Mouse (Mus musculus): ENCODE data around the gene Dcaf15. TPM values are rescaled to one million over a fixed set of nuclear protein-coding genes. Genes with fewer than 3 reads are reported as not detected.

Gene Dcaf15
- 18.7 and 19.4 TPM in 2 replicates for polyA plus RNA-seq (2016; fragmentation: Nextera tagmentation; extraction: Ambion mirVana)

DNA sequence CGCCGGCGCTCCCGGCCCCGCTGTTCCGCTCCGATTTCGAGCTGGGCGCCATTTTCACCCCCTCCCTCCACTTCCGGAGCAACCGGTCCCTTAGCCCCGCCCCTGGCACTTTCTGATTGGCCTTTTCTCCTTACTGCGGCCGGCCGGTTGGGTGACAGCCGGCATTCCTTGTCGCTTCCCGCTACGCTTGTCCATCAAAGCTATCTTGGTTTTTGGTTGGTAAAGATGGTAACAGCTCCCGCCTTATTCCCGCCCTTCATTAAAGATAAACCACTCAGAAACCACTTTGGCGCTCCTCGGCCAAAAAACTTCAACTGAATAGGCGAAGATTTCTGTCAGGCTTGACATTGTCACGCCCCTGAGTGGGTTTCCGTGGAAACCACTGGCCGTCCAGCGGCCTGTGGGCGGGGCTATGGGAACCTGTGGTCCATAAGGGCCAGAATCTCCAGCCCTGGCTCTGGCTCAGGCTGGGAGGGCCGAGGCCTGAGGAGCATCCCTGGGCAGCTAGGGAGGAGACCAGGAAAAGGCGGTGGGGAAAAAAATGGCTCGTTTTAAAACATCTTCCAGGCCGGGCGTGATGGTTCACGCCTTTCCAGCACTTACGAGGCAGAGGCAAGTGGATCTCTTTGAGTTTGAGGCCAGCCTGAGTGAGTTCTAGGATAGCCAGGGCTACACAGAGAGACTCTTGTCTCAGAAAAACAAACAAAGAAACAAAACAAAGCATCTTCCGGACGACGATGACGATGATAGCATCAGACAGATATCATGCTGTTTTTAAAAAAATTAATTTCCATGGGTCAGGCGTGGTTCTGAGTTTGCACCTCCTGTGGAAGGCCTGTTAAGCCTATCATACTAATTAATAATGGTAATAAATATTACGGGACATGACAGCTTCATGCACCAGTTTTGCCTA is at the start of gene Dcaf15:
Gene Dcaf15, minus strand, starts transcription at position 72 of the 913 bp plus-strand sequence.
- WGBS, result 6% methylated on average over 42 of the region's 42 CpGs
- H3K4me1 ChIP-seq, result peaks cover 38% of the 10 kb centered on the region
- peak within 1 kb of the TSS; percentile 86 for H3K4me2 ChIP-seq
- peak within 1 kb of the TSS; percentile 74 for H3K4me3 ChIP-seq (replicated peaks)
- no peaks in the 10 kb centered on the region for H3K27me3 ChIP-seq
- ATAC-seq (ENCODE audit: low FRiP score), result peak; percentile 96
- H3K36me3 ChIP-seq (replicated peaks), result peaks cover 21% of the 10 kb centered on the region
- H3K9me3 ChIP-seq, result 0 out of 2 replicates have a peak, but pooled peaks cover 4% of the 10 kb centered on the region
- peak within 1 kb of the TSS; percentile 93 for H3K27ac ChIP-seq
- H3K9ac ChIP-seq, result peak within 1 kb of the TSS; percentile 80

DNA sequence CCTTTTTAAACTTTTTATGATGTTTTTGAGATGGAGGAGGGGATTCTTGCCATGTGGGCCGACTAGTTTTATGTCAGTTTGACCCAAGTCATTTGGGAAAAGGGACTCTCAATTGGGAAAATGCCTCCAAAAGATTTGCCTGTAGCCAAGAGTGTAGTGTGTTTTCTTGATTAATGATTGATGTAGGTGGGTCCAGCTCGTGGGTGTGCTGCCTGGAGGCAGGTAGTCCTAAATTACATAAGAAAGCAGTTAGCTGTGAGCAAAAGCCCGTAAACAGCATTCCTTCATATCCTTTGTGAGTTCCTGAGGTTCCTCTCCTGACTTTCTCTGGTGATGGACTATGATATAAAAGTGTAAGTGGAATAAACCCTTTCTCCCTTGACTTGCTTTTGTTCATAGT is 44.6 kb upstream of the Dcaf15 start:
- Histone ChIP-seq H3K27ac (no peak overlapping the region), H3K4me1 (peaks cover 24% of the 10 kb centered on the region), H3K4me3 (replicated peaks) (no peak overlapping the region), H3K36me3 (replicated peaks) (peaks cover 10% of the 10 kb centered on the region), H3K9me3 (no peaks in the 10 kb centered on the region), H3K27me3 (no peaks in the 10 kb centered on the region; the same call in 1 of the 2 replicates), H3K4me2 (no peak overlapping the region), H3K9ac (no peak overlapping the region)
- 83% methylated on average over 3 of the region's 3 CpGs for WGBS
- no peak for ATAC-seq (ENCODE audit: low FRiP score)

DNA sequence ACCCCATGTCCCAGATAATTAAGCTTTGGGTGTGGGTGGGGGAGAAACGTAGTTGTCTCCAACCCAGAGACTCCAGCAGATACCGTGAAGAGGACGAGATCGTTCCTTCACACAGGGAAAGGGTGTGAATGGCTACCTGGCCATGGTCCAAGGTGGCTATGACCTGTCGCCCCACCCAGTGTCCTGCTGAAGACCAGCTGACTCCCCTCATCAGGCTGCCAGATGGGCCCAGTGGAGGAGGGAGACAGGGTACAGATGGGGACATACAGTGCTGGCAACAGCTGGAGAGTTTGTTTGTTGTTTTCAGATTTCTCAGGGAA is 43.9 kb upstream of the Dcaf15 start:
- Histone ChIP-seq H3K27me3 (no peaks in the 10 kb centered on the region; the same call in 1 of the 2 replicates), H3K9ac (no peak overlapping the region), H3K9me3 (no peaks in the 10 kb centered on the region), H3K4me2 (peak overlapping the region; percentile 91), H3K4me1 (peaks cover 24% of the 10 kb centered on the region), H3K27ac (no peak overlapping the region), H3K4me3 (replicated peaks) (no peak overlapping the region), H3K36me3 (replicated peaks) (peaks cover 17% of the 10 kb centered on the region)
- peak; percentile 20; the same call in 1 of the 2 replicates for ATAC-seq (ENCODE audit: low FRiP score)
- 91% methylated on average over 5 of the region's 5 CpGs for WGBS

DNA sequence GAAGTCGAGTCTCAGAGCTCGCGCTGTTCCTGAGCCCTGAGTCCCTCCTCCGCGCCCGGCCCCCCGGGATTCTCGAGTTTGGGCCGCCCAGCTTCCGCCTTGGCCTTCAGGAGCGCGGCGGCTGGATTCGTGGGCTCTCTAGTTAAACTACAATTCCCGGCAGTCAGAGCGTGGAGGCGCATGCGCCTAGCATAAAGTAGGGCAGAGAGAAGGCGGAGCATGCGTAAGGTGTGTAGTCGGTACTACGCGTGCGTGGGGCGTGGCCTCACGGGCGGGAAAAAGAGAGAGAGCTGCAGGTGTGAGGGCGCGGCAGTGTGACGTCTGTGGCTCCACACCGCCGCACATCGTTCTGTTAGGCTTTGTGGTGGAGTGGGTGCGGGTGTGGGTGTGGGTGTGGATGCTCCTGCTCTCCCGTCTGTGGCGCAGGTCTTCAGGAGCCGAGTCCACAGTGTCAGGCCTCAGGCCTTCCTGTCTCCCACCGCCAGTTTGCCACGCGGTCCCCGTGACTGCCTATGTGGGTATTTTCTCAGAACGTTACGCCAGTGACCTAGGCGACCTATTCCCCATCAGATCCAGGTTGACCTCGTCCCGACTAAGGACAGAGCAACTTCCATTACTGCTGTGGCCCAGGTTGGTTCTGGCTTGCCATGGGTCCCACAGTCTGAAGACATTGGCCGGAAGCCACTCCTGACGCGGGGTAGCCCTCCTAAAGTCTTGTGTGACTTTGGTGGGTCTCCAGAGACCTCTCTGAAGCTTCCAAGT is 43.4 kb upstream of the Dcaf15 start, which contains the start of the genes Cc2d1a and 4930432K21Rik:
Gene Cc2d1a, minus strand, starts transcription at position 168 of the 762 bp plus-strand sequence.
Gene 4930432K21Rik, plus strand, starts transcription at position 257 of the 762 bp plus-strand sequence.
- Histone ChIP-seq H3K9me3 (no peaks in the 10 kb centered on the region), H3K27ac (no peak within 1 kb of the TSS), H3K9ac (peak within 1 kb of the TSS; percentile 74), H3K4me3 (replicated peaks) (peak within 1 kb of the TSS; percentile 74), H3K27me3 (no peaks in the 10 kb centered on the region; the same call in 1 of the 2 replicates), H3K4me2 (peak within 1 kb of the TSS; percentile 91), H3K4me1 (peaks cover 24% of the 10 kb centered on the region), H3K36me3 (replicated peaks) (peaks cover 23% of the 10 kb centered on the region)
- ATAC-seq (ENCODE audit: low FRiP score), result peak; percentile 95
- WGBS, result 18% methylated on average over 49 of the region's 49 CpGs

DNA sequence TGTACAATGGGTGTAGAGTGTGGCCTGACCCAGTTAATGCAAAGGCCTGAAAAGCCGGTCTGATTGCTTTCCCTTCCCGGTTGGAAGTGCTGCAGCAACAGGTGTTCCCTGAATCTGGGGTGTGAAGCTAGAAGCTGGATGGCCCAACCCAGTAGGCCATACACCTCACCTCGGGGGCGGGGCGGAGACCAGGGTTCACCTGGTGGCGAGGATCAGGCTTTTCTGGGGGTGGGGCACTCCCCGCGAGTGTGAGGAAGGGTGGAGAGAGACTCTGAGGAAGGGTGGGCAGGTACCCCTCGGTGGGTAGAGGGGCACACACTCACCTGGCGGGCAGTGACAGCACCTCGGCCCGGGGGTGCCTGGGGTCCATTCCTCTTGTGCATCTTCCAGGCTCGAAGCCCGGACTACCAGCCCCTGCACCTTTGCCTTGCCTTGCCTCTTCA is 42.8 kb upstream of the Dcaf15 start:
- peak overlapping the region; percentile 74 for H3K9ac ChIP-seq
- H3K4me3 ChIP-seq (replicated peaks), result peak overlapping the region; percentile 74
- H3K4me2 ChIP-seq, result peak overlapping the region; percentile 91
- no peak overlapping the region for H3K27ac ChIP-seq
- WGBS, result 4% methylated on average over 14 of the region's 14 CpGs
- H3K4me1 ChIP-seq, result peaks cover 24% of the 10 kb centered on the region
- H3K36me3 ChIP-seq (replicated peaks), result peaks cover 29% of the 10 kb centered on the region
- ATAC-seq (ENCODE audit: low FRiP score), result peak; percentile 76
- no peaks in the 10 kb centered on the region for H3K9me3 ChIP-seq
- no peaks in the 10 kb centered on the region; the same call in 1 of the 2 replicates for H3K27me3 ChIP-seq

- no peak overlapping the region for H3K27ac ChIP-seq
- H3K9me3 ChIP-seq, result no peaks in the 10 kb centered on the region
- WGBS, result 94% methylated on average over 8 of the region's 8 CpGs
- H3K4me2 ChIP-seq, result no peak overlapping the region
- ATAC-seq (ENCODE audit: low FRiP score), result no peak
- no peak overlapping the region for H3K9ac ChIP-seq
- H3K4me3 ChIP-seq (replicated peaks), result no peak overlapping the region
- no peaks in the 10 kb centered on the region; the same call in 1 of the 2 replicates for H3K27me3 ChIP-seq
- H3K4me1 ChIP-seq, result peaks cover 24% of the 10 kb centered on the region
- H3K36me3 ChIP-seq (replicated peaks), result peaks cover 53% of the 10 kb centered on the region
Measured at GRCm38 (mm10) chr8:84144636-84145245, 40.2 kb upstream of the Dcaf15 start.

- Histone ChIP-seq H3K4me2 (no peak overlapping the region), H3K4me1 (peaks cover under 1% of the 10 kb centered on the region; the same call in 1 of the 2 replicates), H3K4me3 (replicated peaks) (no peak overlapping the region), H3K9me3 (no peaks in the 10 kb centered on the region), H3K27me3 (no peaks in the 10 kb centered on the region), H3K9ac (no peak overlapping the region), H3K36me3 (replicated peaks) (peaks cover 92% of the 10 kb centered on the region), H3K27ac (no peak overlapping the region)
- ATAC-seq (ENCODE audit: low FRiP score), result no peak
- 93% methylated on average over 4 of the region's 4 CpGs for WGBS
Measured at GRCm38 (mm10) chr8:84140838-84141237, 36.3 kb upstream of the Dcaf15 start.

DNA sequence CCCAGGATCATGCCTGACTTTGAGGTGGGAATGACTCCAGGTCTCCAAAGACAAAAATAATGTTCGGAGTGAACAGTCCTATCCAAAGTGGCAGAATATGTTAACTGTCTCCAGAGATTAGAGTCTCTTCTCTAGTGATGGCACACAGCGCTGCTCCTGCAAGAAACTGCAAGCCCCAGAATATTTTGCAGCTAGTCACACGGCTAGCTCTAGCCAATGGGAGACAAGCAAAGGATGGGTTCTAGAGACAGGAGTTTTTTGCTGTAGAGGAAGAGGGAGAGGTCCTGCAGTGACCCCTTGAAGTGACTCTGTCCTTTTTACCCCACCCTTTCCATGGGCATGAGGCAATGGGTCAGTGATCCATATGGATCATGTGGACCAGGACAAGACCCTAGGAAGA is 33.3 kb upstream of the Dcaf15 start:
- Histone ChIP-seq H3K9me3 (no peaks in the 10 kb centered on the region), H3K4me3 (replicated peaks) (no peak overlapping the region), H3K36me3 (replicated peaks) (peaks cover 98% of the 10 kb centered on the region), H3K27ac (no peak overlapping the region), H3K4me2 (no peak overlapping the region), H3K27me3 (no peaks in the 10 kb centered on the region), H3K9ac (no peak overlapping the region), H3K4me1 (no peaks in the 10 kb centered on the region)
- ATAC-seq (ENCODE audit: low FRiP score), result no peak
- 94% methylated on average over 3 of the region's 3 CpGs for WGBS

GRCm38 (mm10) chr8:84132225-84132624 is 27.7 kb upstream of the Dcaf15 start:
- 91% methylated on average over 8 of the region's 8 CpGs for WGBS
- peaks cover 6% of the 10 kb centered on the region; the same call in 1 of the 2 replicates for H3K4me1 ChIP-seq
- H3K27me3 ChIP-seq, result peaks cover 5% of the 10 kb centered on the region; the same call in 1 of the 2 replicates
- no peak overlapping the region for H3K27ac ChIP-seq
- no peak overlapping the region for H3K4me3 ChIP-seq (replicated peaks)
- no peak overlapping the region for H3K9ac ChIP-seq
- no peak overlapping the region for H3K4me2 ChIP-seq
- no peaks in the 10 kb centered on the region for H3K9me3 ChIP-seq
- H3K36me3 ChIP-seq (replicated peaks), result peaks cover 56% of the 10 kb centered on the region
- no peak for ATAC-seq (ENCODE audit: low FRiP score)

- peaks cover 42% of the 10 kb centered on the region for H3K36me3 ChIP-seq (replicated peaks)
- WGBS, result 52% methylated on average over 30 of the region's 30 CpGs
- peaks cover 6% of the 10 kb centered on the region; the same call in 1 of the 2 replicates for H3K4me1 ChIP-seq
- H3K9me3 ChIP-seq, result no peaks in the 10 kb centered on the region
- H3K4me2 ChIP-seq, result no peak overlapping the region
- no peak overlapping the region for H3K4me3 ChIP-seq (replicated peaks)
- no peak for ATAC-seq (ENCODE audit: low FRiP score)
- H3K9ac ChIP-seq, result no peak overlapping the region
- H3K27ac ChIP-seq, result no peak overlapping the region
- peaks cover 5% of the 10 kb centered on the region; the same call in 1 of the 2 replicates for H3K27me3 ChIP-seq
Measured at GRCm38 (mm10) chr8:84130806-84131205, 26.2 kb upstream of the Dcaf15 start.

- ATAC-seq (ENCODE audit: low FRiP score), result no peak
- no peak overlapping the region for H3K9ac ChIP-seq
- peaks cover 5% of the 10 kb centered on the region; the same call in 1 of the 2 replicates for H3K27me3 ChIP-seq
- peaks cover 17% of the 10 kb centered on the region for H3K36me3 ChIP-seq (replicated peaks)
- no peaks in the 10 kb centered on the region for H3K9me3 ChIP-seq
- no peak overlapping the region for H3K4me3 ChIP-seq (replicated peaks)
- no peak overlapping the region for H3K4me2 ChIP-seq
- H3K4me1 ChIP-seq, result peaks cover 6% of the 10 kb centered on the region; the same call in 1 of the 2 replicates
- H3K27ac ChIP-seq, result no peak overlapping the region
- WGBS, result 68% methylated on average over 8 of the region's 8 CpGs
Measured at GRCm38 (mm10) chr8:84128277-84128676, 23.7 kb upstream of the Dcaf15 start.

All from forebrain, embryonic 12.5 days (tissue).